Mouse (Mus musculus) right cerebral cortex, adult 2 months (tissue): Measurements from ENCODE around the gene Rpl3l.
"Not testable (repeated sequence)": the region's sequence is repeated elsewhere in the genome, so short reads cannot be mapped to it uniquely, and the experiment has no call there.

Experiments used
- DNase-seq, 2 experiments: peaks; one replicate each; pipeline ENCODE4 v3.0.0; 2021 to 2022; ENCODE audit warnings: low spot score in 2 of 2

Gene Rpl3l

DNA sequence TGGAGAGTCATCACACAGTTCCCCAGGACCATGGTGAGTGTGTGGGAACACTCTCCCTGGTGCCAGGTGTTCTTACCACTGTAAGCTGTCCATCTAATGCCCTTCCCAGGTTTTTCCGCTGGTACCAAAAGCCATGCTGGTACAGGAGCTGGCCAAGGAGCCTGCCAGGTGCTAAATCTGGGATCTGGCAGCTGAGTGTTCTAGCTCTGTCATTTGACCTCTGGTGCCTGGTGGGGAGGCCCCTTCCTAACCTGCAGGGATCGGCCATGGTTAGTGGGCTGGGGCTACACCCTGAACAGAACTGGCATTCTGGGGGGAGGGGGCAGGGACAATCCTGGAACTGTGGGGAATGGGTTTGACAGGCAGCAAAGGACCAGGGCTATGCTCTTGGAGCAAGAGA is at the start of gene Rpl3l:
Gene Rpl3l (plus strand): TSS at position 203 of the 400 bp plus-strand sequence.
- no peak for DNase-seq

DNA sequence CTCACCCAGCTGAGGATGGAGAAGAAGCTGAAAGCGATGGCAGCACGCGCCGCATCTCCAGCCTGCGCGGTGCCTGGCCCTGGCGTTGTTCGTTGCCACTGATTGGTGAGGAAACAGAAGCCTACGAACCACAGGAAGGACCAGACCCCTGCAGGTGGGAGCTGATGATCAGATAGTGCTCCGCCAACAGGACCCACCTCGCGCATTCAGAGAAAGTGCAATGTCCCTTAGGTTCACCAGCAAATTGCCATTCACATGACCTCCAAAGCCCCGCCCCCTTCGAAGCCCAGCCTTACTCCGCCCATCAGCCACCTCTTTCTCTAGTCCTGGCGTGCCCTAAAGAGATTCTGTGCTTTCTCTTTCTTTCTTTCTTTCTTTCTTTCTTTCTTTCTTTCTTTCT is 41.1 kb upstream of the Rpl3l start:
- no peak for DNase-seq

DNA sequence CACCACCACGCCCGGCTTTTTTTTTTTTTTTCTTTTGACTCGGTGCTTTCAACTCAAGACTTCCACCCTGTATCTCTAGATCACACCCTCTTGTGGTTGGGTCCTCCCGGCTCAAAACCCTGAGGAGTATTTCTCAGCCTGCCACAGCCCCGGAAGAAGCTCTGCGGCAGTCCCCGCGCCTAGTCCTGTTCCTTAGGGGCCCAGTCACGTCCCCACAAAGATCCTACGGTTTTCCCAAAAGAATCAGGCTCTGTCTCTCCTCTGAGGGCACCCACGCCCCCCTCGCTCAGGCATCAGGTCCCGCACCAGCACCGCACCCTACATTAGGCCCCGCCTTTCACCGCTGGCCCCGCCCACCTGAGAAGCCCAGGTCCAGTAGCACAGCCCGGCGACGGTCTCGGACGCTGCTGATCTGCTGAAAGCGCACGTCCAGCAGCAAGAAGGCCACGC is 40.4 kb upstream of the Rpl3l start:
- DNase-seq, result peak in 1 of 2 experiments; percentile 39

DNA sequence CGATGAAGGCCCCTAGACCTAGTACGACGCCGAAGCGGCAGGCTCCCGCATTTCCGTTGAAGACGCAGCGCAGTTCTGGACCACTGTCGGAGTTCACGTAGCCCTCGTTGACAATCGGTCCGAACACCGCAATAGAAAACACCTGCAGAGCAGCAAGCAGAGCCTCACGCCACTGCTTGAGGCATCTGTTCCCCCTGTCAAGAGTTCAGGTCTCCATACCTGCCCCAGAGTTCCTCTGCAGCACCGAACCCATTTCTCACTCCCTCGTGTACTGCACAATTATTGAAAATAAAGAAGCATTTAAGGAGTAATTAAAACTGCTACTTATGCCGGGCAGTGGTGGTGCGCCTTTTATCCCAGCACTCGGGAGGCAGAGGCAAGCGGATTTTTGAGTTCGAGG is 40.0 kb upstream of the Rpl3l start:
- DNase-seq, result no peak

DNA sequence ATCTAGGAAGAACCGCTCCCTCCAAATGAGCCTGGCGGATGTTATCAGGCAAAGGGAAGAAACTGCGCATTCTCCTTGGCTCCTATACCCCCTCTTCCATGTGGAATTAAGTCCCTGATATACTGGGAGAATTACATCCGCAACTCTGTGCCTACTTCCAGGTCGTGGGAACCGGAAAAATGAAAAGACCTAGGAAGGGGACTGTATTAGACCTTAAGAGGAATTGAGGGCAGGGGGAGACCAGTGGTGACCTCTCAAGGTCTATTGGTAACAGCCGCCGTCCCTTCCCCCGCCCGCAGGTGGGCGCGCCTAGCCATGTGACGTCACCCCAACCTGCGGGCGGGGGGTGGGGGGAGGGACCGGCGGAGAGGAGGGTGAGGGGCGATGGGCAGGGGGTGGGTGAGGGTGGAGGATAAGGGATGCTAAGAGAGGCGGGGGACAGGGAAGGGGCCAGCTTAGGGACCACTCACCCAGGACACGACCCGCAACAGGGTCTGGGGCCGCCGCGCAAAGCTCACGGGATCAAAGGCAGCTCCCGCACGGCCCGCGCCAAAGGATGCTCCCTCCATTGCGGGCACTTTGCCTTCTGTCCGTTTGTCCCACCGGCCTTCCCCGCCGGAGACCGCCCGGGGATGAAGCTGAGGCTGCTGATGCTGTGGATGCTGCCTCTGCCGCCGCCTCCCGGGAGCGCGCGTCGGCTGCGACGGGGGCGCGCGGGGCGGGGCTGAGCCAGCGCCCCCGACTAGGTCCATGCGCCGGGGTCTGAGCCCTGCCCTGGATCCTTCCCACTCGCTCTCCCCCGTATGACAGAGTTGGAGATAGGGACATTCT is 38.2 kb upstream of the Rpl3l start, which contains the start of gene Syngr3:
Gene Syngr3 (minus strand): TSS at position 705 of the 831 bp plus-strand sequence.
- DNase-seq, result peak; percentile 49 to 59

DNA sequence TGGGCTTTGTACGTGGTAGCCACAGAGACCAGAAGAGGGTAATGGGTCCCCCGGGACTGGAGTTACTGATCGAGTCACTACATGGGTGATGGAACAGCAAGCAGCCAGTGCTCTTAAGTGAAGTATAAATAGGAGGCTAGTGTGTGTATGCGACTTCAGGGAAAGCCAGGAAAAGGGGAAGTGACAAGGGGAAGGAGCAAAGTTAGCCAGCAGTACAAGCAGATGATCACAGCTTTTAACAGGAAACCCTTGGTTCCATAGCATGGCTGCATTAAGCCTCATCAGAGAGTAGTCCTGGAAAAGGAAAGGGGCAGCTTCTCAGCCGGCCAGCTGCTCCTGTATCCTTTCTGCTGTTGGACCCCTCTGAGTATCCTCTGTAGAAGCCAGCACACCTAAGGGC is 35.2 kb upstream of the Rpl3l start:
- no peak for DNase-seq

DNA sequence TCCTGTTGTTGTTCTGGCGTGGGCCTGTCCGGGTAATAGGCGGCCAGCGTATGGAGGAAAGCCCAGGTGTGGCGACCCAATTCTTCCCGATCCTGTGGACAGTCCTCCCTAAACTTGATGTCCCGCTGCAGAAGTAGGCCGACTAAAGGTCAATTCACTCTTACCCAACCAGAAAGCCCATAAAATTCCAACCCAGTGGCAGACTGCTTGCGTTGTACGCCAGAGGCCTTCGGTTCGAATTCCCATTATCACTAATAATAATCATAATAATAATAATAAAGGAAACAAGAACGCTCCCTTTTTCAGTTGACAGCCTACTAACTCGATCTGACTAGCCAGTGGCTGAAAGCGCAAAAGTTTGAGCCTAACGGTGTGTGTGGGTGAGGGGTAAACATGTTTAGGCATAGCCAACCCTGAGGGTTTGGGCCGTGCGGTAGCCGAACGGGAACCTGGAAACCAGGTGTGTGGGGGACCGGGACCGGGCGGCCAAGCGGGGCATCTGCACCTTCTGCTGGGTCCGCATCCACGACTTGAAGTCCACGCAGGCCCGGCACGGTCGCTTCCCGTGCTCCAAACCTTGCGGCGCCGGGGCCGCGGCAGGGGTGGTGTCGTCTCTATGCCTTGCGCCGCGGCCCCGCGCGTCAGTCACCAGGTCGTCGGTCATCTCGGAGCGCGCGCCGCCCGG is 32.2 kb upstream of the Rpl3l start:
- no peak for DNase-seq

DNA sequence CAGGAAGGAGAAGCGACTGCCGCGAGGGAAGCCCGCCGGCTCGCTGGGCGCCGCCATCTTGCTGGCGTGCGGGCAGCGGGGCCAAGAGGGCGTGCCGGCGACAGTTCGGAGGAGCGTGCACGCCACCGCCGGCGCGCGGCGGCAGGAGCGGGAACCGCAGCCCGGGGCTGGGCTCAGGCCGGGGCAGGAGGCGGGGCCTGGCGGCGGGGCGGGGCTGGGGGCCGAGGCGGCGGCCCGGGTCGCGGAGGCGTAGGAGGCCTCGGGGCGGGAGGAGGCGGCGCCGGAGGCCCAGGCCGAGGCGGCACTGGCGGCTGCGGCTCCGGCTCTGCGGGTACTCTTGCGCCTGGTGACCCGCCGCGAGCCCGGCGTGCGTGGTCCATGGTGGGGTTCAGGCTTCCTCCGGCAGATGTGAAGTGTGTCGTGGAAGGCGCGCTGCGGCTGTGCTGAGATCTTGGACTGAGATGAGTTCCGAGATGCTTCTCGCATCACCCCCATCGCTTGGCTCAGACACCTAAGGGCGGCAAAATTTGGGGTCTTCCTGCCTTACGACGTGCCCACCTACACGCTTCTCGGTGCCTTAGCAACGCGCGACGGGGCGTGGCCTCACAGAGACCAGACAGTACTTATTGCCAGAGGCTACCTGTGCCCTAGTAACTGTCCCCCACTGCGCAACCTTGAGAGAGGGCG is 31.5 kb upstream of the Rpl3l start, which contains the start of the genes Gfer and Noxo1:
Gene Gfer (minus strand): TSS at position 146 of the 687 bp plus-strand sequence.
Gene Noxo1 (plus strand): TSS at position 224 of the 687 bp plus-strand sequence.
- DNase-seq, result peak; percentile 72 to 75

DNA sequence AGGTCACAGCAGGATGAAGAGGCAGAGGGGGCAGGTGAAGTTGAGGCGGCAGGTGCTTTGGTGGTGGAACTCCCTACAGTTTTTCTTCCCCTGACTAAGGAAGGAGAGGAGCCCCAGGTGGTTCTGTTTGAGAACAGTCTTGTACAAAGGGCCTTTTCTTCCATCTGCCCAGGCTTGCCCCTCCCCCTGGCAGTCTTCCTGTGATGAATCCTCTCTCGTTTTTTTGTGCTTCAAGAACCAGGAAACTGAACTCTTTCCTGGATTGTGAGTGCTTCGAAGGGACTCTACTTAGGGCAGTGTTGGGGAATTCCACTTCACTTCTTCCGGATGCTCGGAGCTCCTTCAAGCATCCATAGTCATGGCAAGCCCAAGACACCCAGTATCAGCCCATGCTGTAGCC is 29.6 kb upstream of the Rpl3l start:
- no peak for DNase-seq

DNA sequence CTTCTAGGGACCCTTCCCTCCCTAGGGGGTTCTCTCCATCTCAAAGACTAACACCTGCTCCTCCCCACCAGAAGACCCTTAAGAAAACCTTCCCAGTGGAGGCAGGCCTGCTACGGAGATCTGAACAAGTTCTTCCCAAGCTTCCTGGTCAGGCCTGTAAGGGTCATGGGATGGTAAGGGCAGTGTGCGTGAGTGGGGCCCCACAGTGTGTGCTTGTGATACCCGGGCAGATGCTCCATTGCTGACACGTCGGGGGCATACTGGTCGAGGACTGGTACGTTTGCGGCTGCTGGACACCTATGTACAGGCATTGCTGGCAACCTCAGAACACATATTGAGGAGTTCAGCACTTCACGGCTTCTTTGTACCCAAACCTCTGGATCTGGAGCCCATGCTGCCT is 28.9 kb upstream of the Rpl3l start:
- no peak for DNase-seq

DNA sequence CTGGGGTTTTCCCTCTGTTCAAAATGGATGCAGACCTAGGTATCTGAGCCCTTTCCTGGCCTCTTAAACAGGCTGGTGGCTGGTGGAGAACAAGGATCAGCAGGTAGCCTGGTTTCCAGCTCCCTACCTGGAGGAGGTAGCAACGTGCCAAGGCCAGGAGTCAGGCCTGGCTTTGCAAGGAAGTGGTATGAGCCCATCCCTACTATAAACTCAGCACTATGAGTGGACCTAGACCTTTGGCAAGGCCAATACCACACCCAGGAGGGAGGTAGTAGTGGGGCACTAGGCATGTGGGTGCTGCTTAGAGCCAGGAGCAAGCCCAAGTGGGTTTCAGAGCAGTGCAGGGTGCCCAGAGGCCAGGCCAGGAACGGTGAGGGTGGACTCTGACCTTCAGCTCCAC is 28.1 kb upstream of the Rpl3l start:
- no peak for DNase-seq

DNA sequence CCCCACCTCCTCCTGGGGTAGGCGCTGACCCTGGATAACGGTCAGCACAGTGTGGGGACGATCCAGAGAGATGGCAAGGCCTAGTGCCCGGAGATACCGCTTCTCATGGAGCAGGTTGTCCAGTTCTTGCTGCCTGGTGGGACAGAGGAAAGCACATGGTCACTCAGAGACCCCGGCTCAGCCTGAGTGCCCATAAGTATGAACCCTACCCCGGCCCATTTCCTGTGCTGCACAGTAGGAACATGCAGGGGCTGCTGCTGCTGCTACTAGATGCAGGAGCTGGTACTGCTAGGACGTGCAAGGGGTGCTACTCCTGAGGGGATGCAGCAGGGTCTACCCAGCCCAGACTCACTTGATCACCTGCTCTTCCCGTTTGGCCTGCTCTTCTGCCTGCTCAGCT is 26.4 kb upstream of the Rpl3l start:
- no peak for DNase-seq

DNA sequence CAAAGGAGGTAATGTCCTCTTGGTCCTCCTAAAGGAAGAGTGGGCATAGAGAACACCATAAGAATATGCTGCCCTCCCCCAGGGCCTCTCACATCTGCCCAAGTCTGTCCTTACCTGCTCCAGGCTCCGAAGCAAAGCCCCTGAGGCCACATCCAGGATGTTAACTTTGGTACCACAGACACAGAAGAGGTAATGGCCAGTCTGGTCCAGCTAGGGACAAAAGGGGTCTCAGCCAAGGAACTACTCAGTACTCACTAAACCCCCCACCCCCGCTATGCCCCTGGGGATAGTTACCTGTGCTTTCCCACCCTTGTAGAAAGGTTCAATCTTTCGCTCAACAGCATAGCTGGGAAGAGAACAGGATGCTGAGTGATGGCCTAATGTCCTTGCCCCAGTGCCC is 21.8 kb upstream of the Rpl3l start:
- no peak for DNase-seq

DNA sequence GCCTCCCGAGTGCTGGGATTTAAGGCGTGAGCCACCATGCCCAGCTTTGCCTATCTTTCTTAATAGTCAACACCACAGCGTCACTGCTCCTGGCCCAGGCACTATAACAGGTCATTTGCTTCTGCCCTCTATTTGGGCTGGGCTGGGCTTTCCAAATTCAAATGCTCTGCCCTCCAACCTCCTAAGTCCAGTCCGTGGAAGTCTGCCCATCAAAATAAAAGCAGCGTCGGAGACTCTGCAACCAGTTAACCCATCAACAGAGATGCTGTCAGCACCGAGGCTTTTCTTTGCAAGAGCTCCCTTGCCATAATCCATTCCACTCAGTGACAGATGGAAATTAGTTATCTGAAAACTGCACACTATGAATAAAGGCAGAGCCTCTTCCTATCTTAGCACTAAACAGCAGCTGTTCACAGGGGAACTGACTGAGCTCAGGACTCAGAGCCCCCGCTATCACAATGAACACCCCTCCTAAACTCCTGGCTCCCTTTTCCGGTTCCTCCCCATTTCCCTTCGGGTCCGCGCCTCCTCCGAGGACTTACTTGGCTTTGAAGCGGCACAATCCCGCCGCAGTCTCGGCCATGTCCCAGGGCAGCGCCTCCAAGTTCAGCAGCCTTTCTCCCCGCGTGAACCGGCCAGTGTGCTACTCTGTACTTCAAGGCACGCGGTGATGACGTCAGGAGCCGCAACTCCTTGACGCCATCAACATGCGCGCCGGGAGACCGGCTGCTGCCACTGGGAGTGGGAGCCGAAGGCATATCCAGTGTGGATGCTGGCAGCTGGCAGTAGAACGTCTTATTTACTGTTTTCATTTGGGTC is 20.4 kb upstream of the Rpl3l start, which contains the start of gene Tbl3:
Gene Tbl3 (minus strand): TSS at position 679 of the 819 bp plus-strand sequence.
- peak; percentile 97 to 98 for DNase-seq

DNA sequence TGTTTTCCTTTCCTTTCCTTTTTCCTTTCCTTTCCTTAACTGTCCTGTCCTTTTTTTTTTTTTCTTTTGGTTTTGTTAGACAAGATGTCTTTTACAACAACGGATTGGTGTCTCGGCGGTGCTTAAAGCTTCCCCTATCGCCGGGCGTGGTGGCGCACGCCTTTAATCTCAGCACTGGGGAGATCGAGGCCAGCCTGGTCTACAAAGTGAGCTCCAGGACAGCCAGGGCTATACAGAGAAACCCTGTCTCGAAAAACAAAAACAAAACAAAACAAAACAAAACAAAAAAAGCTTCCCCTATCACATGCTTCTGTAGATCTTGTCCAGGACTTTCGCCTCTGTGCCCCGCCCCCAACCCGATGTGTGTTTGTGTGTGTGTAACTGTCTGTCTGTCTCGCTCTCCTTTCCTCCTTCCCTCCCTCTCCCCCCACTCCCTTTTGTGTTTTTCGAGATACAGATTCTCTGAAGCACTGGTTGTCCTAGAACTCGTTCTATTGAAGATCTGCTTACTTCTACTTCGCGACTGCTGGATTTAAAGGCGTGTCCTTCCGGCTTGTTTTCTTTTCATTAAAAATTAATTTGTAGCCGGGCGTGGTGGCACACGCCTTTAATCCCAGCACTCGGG is 19.7 kb upstream of the Rpl3l start:
- peak in 1 of 2 experiments; percentile 25 for DNase-seq

DNA sequence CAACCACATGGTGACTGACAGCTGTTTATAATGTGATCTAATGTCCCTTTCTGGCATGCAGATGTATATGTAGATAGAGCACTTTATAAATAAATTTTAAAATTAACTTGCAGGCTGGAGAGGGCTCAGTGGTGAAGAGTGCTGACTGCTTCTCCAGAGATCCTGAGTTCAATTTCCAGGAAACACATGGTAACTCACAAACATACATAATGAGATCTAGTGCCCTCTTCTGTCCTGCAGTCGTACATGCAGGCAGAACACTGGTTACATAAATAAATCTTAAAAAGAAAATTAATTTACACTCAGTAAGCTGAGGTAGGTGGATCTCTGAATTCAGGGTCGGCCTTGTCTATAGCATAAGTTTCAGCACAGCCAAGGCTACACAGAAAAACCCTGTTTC is 19.0 kb upstream of the Rpl3l start:
- DNase-seq, result no peak

DNA sequence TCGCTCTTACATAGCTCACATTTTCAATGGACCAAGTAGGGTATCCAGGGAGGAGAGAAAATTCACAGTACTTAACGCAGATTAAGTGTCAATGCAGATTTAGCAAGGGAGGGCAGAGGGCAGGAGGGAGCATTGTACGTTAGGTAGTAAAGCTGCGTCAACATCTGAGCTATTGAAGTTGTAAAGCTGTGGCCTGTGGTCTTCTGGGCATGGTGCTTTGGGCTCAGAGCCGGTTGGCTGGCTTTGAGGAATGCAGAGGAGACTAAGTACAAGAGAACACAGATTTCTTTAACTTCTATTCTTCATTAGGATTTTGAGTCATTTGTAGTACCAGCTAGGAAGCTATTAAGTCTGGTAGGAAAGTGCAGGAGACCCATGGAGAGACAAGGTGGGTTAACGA is 12.1 kb upstream of the Rpl3l start:
- no peak for DNase-seq

DNA sequence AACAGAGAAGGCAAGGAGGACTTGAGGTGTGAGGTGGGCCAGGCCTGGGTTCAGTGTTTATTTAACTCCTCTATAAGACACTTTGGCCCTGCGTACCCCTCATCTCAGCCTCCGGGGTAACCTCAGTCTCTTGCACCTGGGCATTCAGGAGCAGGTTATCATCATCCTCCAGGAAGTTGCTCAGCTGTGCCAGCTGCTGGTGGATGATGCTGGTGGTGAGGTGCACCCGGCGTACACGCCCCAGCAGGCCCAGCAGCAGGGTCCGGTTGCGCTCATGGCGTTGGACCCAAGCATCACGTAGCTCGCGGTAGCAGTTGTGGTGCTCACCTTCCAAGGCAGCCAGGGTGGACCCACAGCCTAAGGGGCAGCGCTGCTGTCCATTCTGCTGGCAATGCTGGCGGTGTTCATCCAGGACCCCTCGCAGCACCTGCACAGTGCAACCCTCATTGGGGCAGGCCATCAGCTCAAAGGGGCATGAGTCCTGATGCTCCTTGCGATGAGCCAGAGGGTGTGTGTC is 11.4 kb upstream of the Rpl3l start:
- no peak for DNase-seq

DNA sequence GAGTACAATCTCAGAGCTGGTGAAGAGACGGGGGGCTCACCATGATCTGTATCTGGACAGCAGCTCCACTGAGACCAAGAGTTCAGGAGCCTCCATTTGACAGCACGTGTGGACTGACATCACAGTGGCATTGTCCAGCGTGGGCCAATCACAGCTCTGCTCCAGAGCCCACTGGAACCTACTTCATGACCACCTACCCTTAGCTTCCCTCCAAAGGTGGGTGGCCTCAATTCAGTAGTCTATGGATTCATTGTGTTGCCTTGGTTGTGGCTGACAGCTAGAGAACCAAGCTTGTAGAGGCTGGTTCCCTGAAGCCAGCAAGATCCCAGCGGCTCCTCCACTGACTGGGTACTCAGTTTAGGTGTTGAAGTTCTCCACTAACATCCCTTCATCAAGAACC is 9.7 kb upstream of the Rpl3l start, which contains the start of the genes Rnf151 and Rps2:
Gene Rnf151 (minus strand): TSS at position 121 of the 400 bp plus-strand sequence.
Gene Rps2 (plus strand): TSS at position 174 of the 400 bp plus-strand sequence.
- no peak for DNase-seq

DNA sequence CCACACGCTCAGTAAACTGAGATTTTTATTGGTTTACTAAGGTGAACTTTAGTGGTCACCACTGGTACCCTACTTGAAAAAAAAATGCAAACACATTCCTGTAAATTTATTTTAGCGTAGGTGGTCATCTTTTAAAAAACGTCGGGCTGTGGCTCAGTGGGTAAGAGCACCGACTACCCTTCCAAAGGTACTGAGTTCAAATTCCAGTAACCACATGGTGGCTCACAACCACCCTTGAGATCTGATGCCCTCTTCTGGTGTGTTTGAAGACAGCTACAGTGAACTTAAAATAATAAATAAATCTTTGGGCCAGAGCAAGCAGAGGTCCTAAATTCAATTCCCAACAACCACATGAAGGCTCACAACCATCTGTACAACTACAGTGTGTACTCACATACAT is 8.7 kb upstream of the Rpl3l start:
- not testable (repeated sequence) for DNase-seq
